Mouse (Mus musculus) heart, embryonic 12.5 days (tissue): Measurements from ENCODE around the gene Ppdpf. TPM values are rescaled to one million over a fixed set of nuclear protein-coding genes. Genes with fewer than 3 reads are reported as not detected.
A peak's percentile ranks its signal among the peaks of the same experiment; 100 is the strongest.

Experiments
- ATAC-seq: fragments of 200-750 bp; cut with Nextera tagmentation; 2 replicates; pipeline ENCODE4 v1.8.0; 2017; ENCODE audit warnings: moderate TSS enrichment, moderate library complexity; ENCODE audit not compliant: insufficient number of reproducible peaks, low FRiP score
- H3K27ac ChIP-seq: fragments of 300-500 bp; sonication (generic); 2 replicates; pipeline ENCODE4 v1.5.1; 2016; ENCODE audit warnings: mild to moderate bottlenecking, moderate library complexity; ENCODE audit not compliant: poor library complexity, severe bottlenecking
- H3K27me3 ChIP-seq: fragments of 300-500 bp; sonication (generic); replicated peaks from 2 replicates; pipeline ENCODE4 v1.6.1; 2016; ENCODE audit warnings: mild to moderate bottlenecking, moderate library complexity
- H3K36me3 ChIP-seq: fragments of 300-500 bp; sonication (generic); 2 replicates; pipeline ENCODE4 v1.6.1; 2016; ENCODE audit warnings: mild to moderate bottlenecking, moderate library complexity
- H3K4me1 ChIP-seq: fragments of 300-500 bp; sonication (generic); replicated peaks from 2 replicates; pipeline ENCODE4 v1.6.1; 2016; ENCODE audit warnings: mild to moderate bottlenecking
- H3K4me2 ChIP-seq: fragments of 300-500 bp; sonication (generic); 2 replicates; pipeline ENCODE4 v1.6.1; 2016; ENCODE audit warnings: mild to moderate bottlenecking, moderate library complexity
- H3K4me3 ChIP-seq: fragments of 300-500 bp; sonication (generic); 2 replicates; pipeline ENCODE4 v1.5.1; 2016; ENCODE audit warnings: mild to moderate bottlenecking
- H3K9ac ChIP-seq: fragments of 300-500 bp; sonication (generic); 2 replicates; pipeline ENCODE4 v1.6.1; 2016; ENCODE audit warnings: mild to moderate bottlenecking, moderate library complexity
- H3K9me3 ChIP-seq: fragments of 300-500 bp; sonication (generic); replicated peaks from 2 replicates; pipeline ENCODE4 v1.6.1; 2016; ENCODE audit warnings: mild to moderate bottlenecking, moderate library complexity
- WGBS: fragments of 180-500 bp; shearing (Covaris S2); methylation state at CpG from one replicate; pipeline ENCODE4 v1.1.7; 2016; 5-methylcytosine and 5-hydroxymethylcytosine counted together
- polyA plus RNA-seq: library from polyadenylated mRNA; unstranded; fragments of >200 nt; fragmentation: Nextera tagmentation; extraction: Ambion mirVana; gene quantifications from 2 replicates; pipeline ENCODE4 v1.2.1, GENCODE M21; 2016

Ppdpf gene
- polyA plus RNA-seq, 1 experiment from 2014 or later: 174 TPM

- H3K27ac ChIP-seq: 0 out of 2 replicates have a peak within 1 kb of the TSS, but pooled peaks have one; percentile 30
- H3K4me2 ChIP-seq: peak within 1 kb of the TSS; percentile 72
- H3K9me3 ChIP-seq: no peaks in the 10 kb centered on the region
- peaks cover 16% of the 10 kb centered on the region for H3K4me1 ChIP-seq
- H3K27me3 ChIP-seq: peaks cover 23% of the 10 kb centered on the region
- no peaks in the 10 kb centered on the region for H3K36me3 ChIP-seq
- 5% methylated on average over 25 of the region's 25 CpGs for WGBS
- ATAC-seq: peak; percentile 91
- H3K4me3 ChIP-seq: peak within 1 kb of the TSS; percentile 37
- no peak within 1 kb of the TSS for H3K9ac ChIP-seq
These were observed 32.6 kb downstream of the Ppdpf start, which contains the start of gene Fndc11 for GRCm38 (mm10) chr2:181219538-181220216. Gene Fndc11 (plus strand): TSS chr2:181220013.

GRCm38 (mm10) chr2:181220361-181220760 is 33.3 kb downstream of the Ppdpf start:
- H3K27ac ChIP-seq: no peak overlapping the region
- H3K4me1 ChIP-seq: peaks cover 16% of the 10 kb centered on the region
- no peak overlapping the region for H3K9ac ChIP-seq
- H3K9me3 ChIP-seq: no peaks in the 10 kb centered on the region
- H3K4me3 ChIP-seq: peak overlapping the region; percentile 37; the same call in 1 of the 2 replicates
- H3K36me3 ChIP-seq: no peaks in the 10 kb centered on the region
- 56% methylated on average over 2 of the region's 2 CpGs for WGBS
- peaks cover 19% of the 10 kb centered on the region for H3K27me3 ChIP-seq
- no peak for ATAC-seq
- H3K4me2 ChIP-seq: peak overlapping the region; percentile 72

GRCm38 (mm10) chr2:181224994-181225393 is 37.9 kb downstream of the Ppdpf start:
- no peak for ATAC-seq
- Histone ChIP-seq H3K27me3 (peaks cover 10% of the 10 kb centered on the region; the same call in 1 of the 2 replicates), H3K4me3 (no peak overlapping the region), H3K36me3 (peaks cover 20% of the 10 kb centered on the region), H3K9me3 (no peaks in the 10 kb centered on the region), H3K27ac (no peak overlapping the region), H3K4me2 (no peak overlapping the region), H3K9ac (no peak overlapping the region), H3K4me1 (peaks cover 5% of the 10 kb centered on the region)
- 69% methylated on average over 2 of the region's 2 CpGs for whole genome bisulfite sequencing

GRCm38 (mm10) chr2:181227122-181227521 is 40.1 kb downstream of the Ppdpf start:
- Histone ChIP-seq H3K9ac (no peak overlapping the region), H3K36me3 (peaks cover 36% of the 10 kb centered on the region), H3K27ac (no peak overlapping the region), H3K4me3 (no peak overlapping the region), H3K9me3 (no peaks in the 10 kb centered on the region), H3K4me2 (no peak overlapping the region), H3K27me3 (no peaks in the 10 kb centered on the region), H3K4me1 (no peaks in the 10 kb centered on the region)
- no peak for ATAC-seq
- 70% methylated on average over 3 of the region's 3 CpGs for WGBS

GRCm38 (mm10) chr2:181228335-181228734 is 41.3 kb downstream of the Ppdpf start:
- Histone ChIP-seq H3K9ac (no peak overlapping the region; the same call in 1 of the 2 replicates), H3K4me2 (no peak overlapping the region), H3K4me1 (no peaks in the 10 kb centered on the region), H3K4me3 (no peak overlapping the region), H3K36me3 (peaks cover 48% of the 10 kb centered on the region), H3K27ac (no peak overlapping the region), H3K27me3 (no peaks in the 10 kb centered on the region; the same call in 1 of the 2 replicates), H3K9me3 (no peaks in the 10 kb centered on the region)
- ATAC-seq: no peak
- 59% methylated on average over 1 of the region's 1 CpGs for WGBS

GRCm38 (mm10) chr2:181231171-181231570 is 44.1 kb downstream of the Ppdpf start:
- Histone ChIP-seq H3K4me3 (no peak overlapping the region), H3K27me3 (no peaks in the 10 kb centered on the region; the same call in 1 of the 2 replicates), H3K9me3 (no peaks in the 10 kb centered on the region), H3K36me3 (peaks cover 57% of the 10 kb centered on the region), H3K4me2 (no peak overlapping the region), H3K4me1 (no peaks in the 10 kb centered on the region), H3K27ac (no peak overlapping the region), H3K9ac (no peak overlapping the region)
- ATAC-seq: no peak
- 67% methylated on average over 20 of the region's 20 CpGs for WGBS

GRCm38 (mm10) chr2:181233443-181233842 is 46.4 kb downstream of the Ppdpf start:
- Histone ChIP-seq H3K27ac (no peak overlapping the region), H3K9me3 (no peaks in the 10 kb centered on the region), H3K27me3 (no peaks in the 10 kb centered on the region; the same call in 1 of the 2 replicates), H3K9ac (no peak overlapping the region), H3K36me3 (peaks cover 63% of the 10 kb centered on the region), H3K4me1 (no peaks in the 10 kb centered on the region), H3K4me3 (no peak overlapping the region), H3K4me2 (no peak overlapping the region)
- 82% methylated on average over 15 of the region's 15 CpGs for WGBS
- no peak for ATAC-seq

- Histone ChIP-seq H3K4me1 (no peaks in the 10 kb centered on the region), H3K27me3 (no peaks in the 10 kb centered on the region; the same call in 1 of the 2 replicates), H3K9me3 (no peaks in the 10 kb centered on the region), H3K4me2 (no peak overlapping the region), H3K9ac (no peak overlapping the region), H3K36me3 (peaks cover 53% of the 10 kb centered on the region), H3K4me3 (no peak overlapping the region), H3K27ac (no peak overlapping the region)
- no peak for ATAC-seq
- WGBS: 91% methylated on average over 11 of the region's 11 CpGs
These were observed 47.6 kb downstream of the Ppdpf start for GRCm38 (mm10) chr2:181234680-181235079.

GRCm38 (mm10) chr2:181235681-181236566 is 48.9 kb downstream of the Ppdpf start:
- Histone ChIP-seq H3K4me3 (no peak overlapping the region), H3K27me3 (no peaks in the 10 kb centered on the region; the same call in 1 of the 2 replicates), H3K36me3 (peaks cover 44% of the 10 kb centered on the region), H3K27ac (no peak overlapping the region), H3K9me3 (no peaks in the 10 kb centered on the region), H3K9ac (no peak overlapping the region), H3K4me1 (no peaks in the 10 kb centered on the region), H3K4me2 (no peak overlapping the region)
- no peak for ATAC-seq
- 77% methylated on average over 23 of the region's 23 CpGs for WGBS

GRCm38 (mm10) chr2:181237251-181238014 is 50.4 kb downstream of the Ppdpf start:
- H3K27ac ChIP-seq: no peak overlapping the region
- ATAC-seq: no peak
- H3K4me3 ChIP-seq: no peak overlapping the region
- no peaks in the 10 kb centered on the region for H3K9me3 ChIP-seq
- H3K36me3 ChIP-seq: peaks cover 34% of the 10 kb centered on the region
- H3K9ac ChIP-seq: no peak overlapping the region
- WGBS: 87% methylated on average over 17 of the region's 17 CpGs
- no peaks in the 10 kb centered on the region; the same call in 1 of the 2 replicates for H3K27me3 ChIP-seq
- H3K4me1 ChIP-seq: peaks cover 7% of the 10 kb centered on the region; the same call in 1 of the 2 replicates
- H3K4me2 ChIP-seq: no peak overlapping the region
